Mouse (Mus musculus): ENCODE data around the gene Mbd3.

GRCm38 (mm10) chr10:80403044-80403692, 3.8 kb upstream of the Mbd3 start:
- no peak for TF ChIP-seq E2F4 (IDR thresholded peaks at IDR 0.05; ENCODE audit: insufficient replicate concordance, low read depth, low read length)
- TF ChIP-seq EP300 (IDR thresholded peaks at IDR 0.05; ENCODE audit: low read length): no peak
- peak; percentile 62 for TF ChIP-seq CTCF (conservative IDR thresholded peaks at IDR 0.05 in 1 of 2, IDR thresholded peaks at IDR 0.05 in 1 of 2; ENCODE audit: low read depth in 2 of 2, low read length in 2 of 2)
- TF ChIP-seq MYC (IDR thresholded peaks at IDR 0.05; ENCODE audit: low read depth, low read length): no peak
- TF ChIP-seq MAFK (IDR thresholded peaks at IDR 0.05; ENCODE audit: insufficient replicate concordance, low read length): no peak
- no peak for TF ChIP-seq POLR2A (IDR thresholded peaks at IDR 0.05; ENCODE audit: low read depth, low read length)
